Mouse (Mus musculus) limb, embryonic 12.5 days (tissue): ENCODE results near the gene Pld2. TPM values are rescaled to one million over a fixed set of nuclear protein-coding genes. Genes with fewer than 3 reads are reported as not detected.

Source experiments
- ATAC-seq: fragments of 200-750 bp; cut with Nextera tagmentation; 2 replicates; pipeline ENCODE4 v1.8.0; 2017; ENCODE audit warnings: low read depth, moderate TSS enrichment; ENCODE audit not compliant: insufficient number of reproducible peaks, insufficient read depth, low FRiP score, low TSS enrichment
- H3K27ac ChIP-seq: fragments of 300-500 bp; sonication (generic); 2 replicates; pipeline ENCODE4 v1.5.1; 2016; ENCODE audit warnings: mild to moderate bottlenecking, moderate library complexity
- H3K27me3 ChIP-seq: fragments of 300-500 bp; sonication (generic); 2 replicates; pipeline ENCODE4 v1.6.1; 2016; ENCODE audit warnings: mild to moderate bottlenecking, moderate library complexity
- H3K36me3 ChIP-seq: fragments of 300-500 bp; sonication (generic); 2 replicates; pipeline ENCODE4 v1.6.1; 2016; ENCODE audit warnings: mild to moderate bottlenecking, moderate library complexity
- H3K4me1 ChIP-seq: fragments of 300-500 bp; sonication (generic); replicated peaks from 2 replicates; pipeline ENCODE4 v1.6.1; 2016
- H3K4me2 ChIP-seq: fragments of 300-500 bp; sonication (generic); 2 replicates; pipeline ENCODE4 v1.6.1; 2016; ENCODE audit warnings: mild to moderate bottlenecking, moderate library complexity
- H3K4me3 ChIP-seq: fragments of 300-500 bp; sonication (generic); replicated peaks from 2 replicates; pipeline ENCODE4 v1.5.1; 2016; ENCODE audit warnings: mild to moderate bottlenecking
- H3K9ac ChIP-seq: fragments of 300-500 bp; sonication (generic); replicated peaks from 2 replicates; pipeline ENCODE4 v1.6.1; 2016; ENCODE audit warnings: mild to moderate bottlenecking, moderate library complexity
- H3K9me3 ChIP-seq: fragments of 300-500 bp; sonication (generic); 2 replicates; pipeline ENCODE4 v1.6.1; 2016; ENCODE audit warnings: mild to moderate bottlenecking, moderate library complexity
- WGBS: fragments of 180-500 bp; shearing (Covaris S2); methylation state at CpG from one replicate; pipeline ENCODE4 v1.1.7; 2016; 5-methylcytosine and 5-hydroxymethylcytosine counted together
- polyA plus RNA-seq: library from polyadenylated mRNA; unstranded; fragments of >200 nt; fragmentation: Nextera tagmentation; extraction: Ambion mirVana; gene quantifications from 2 replicates; pipeline ENCODE4 v1.2.1, GENCODE M21; 2016

Gene Pld2
- polyA plus RNA-seq, 1 experiment from 2014 or later, result 4.5 TPM

GRCm38 (mm10) chr11:70591733-70592132 is 51.9 kb downstream of the Pld2 start:
- no peak overlapping the region for H3K27ac ChIP-seq
- H3K36me3 ChIP-seq, result peaks cover 5% of the 10 kb centered on the region; the same call in 1 of the 2 replicates
- no peaks in the 10 kb centered on the region for H3K9me3 ChIP-seq
- no peak for ATAC-seq
- WGBS, result 97% methylated on average over 1 of the region's 1 CpGs
- H3K4me3 ChIP-seq, result no peak overlapping the region
- H3K4me1 ChIP-seq, result no peaks in the 10 kb centered on the region
- H3K4me2 ChIP-seq, result no peak overlapping the region
- no peaks in the 10 kb centered on the region for H3K27me3 ChIP-seq
- no peak overlapping the region for H3K9ac ChIP-seq

DNA sequence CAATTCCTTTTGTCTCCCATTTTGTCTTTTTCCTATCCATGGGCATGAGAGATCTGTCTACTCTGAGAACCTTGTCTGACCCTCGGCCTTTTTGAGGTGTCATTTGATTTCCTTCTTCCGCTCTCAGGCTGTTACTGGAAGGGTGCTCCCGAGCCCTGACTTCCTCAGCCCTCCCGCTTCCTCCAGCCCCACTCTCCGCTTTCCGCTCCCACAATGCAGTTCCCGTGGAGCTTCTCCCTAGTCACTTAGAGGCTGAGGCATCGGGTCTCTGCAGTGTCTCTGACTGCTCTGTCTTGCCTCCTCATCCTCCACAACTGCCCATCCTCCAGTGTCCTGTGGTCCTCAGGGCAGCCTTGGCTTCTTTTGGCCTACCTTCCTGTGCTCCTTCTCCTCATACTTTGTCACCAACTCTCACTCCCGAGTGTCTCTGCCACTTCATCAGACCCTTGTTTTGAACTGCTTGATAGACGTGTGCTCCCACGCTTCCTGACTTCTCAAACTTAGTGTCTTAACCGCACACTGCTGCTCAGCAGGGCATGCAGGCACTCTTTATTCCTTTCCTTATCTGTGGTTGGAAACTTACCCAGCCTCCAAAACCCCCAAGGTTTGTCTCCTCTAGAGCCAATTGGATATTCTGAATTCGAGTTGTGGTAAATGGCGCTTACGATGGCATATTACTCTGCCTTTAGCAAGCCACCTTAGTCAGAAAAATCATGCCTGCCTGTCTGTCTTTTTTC is 54.6 kb downstream of the Pld2 start:
- Histone ChIP-seq H3K4me3 (no peak overlapping the region), H3K27ac (no peak overlapping the region)
- 83% methylated on average over 15 of the region's 15 CpGs for WGBS

DNA sequence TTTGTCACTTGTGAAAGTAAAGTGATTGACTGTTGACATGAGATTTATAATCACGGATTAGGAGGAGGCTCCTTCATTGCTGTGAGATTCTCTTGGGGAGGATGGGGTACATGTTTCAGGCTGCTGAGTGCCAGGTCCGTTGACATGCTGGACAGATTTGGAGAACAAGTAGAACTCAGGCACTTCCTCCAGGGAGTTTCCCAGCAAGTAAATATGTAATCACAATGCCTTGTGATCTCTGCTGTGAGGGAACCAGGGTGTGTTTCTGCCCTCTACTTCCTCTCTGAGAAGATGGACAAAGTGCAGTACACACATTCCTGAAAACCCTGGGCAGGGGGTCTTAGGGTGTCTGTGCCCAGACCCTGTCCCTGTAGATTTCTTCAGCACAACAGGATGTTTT is 55.8 kb downstream of the Pld2 start:
- Histone ChIP-seq H3K36me3 (peaks cover 37% of the 10 kb centered on the region), H3K4me2 (no peak overlapping the region), H3K9ac (no peak overlapping the region), H3K27ac (no peak overlapping the region), H3K4me1 (no peaks in the 10 kb centered on the region), H3K27me3 (no peaks in the 10 kb centered on the region), H3K9me3 (no peaks in the 10 kb centered on the region), H3K4me3 (no peak overlapping the region)
- no peak for ATAC-seq
- WGBS, result 79% methylated on average over 2 of the region's 2 CpGs

More for the DNA sequence above, 54.6 kb downstream of the Pld2 start:
- H3K4me2 ChIP-seq, result no peak overlapping the region
- H3K9me3 ChIP-seq, result no peaks in the 10 kb centered on the region
- ATAC-seq, result no peak
- no peaks in the 10 kb centered on the region for H3K4me1 ChIP-seq
- H3K27me3 ChIP-seq, result no peaks in the 10 kb centered on the region
- H3K36me3 ChIP-seq, result peaks cover 26% of the 10 kb centered on the region
- no peak overlapping the region for H3K9ac ChIP-seq

- H3K36me3 ChIP-seq, result peaks cover 38% of the 10 kb centered on the region
- no peaks in the 10 kb centered on the region for H3K9me3 ChIP-seq
- no peak overlapping the region for H3K27ac ChIP-seq
- no peak overlapping the region for H3K9ac ChIP-seq
- no peaks in the 10 kb centered on the region for H3K27me3 ChIP-seq
- H3K4me1 ChIP-seq, result no peaks in the 10 kb centered on the region
- no peak for ATAC-seq
- no peak overlapping the region for H3K4me2 ChIP-seq
- WGBS, result 74% methylated on average over 4 of the region's 4 CpGs
- H3K4me3 ChIP-seq, result no peak overlapping the region
Measured at GRCm38 (mm10) chr11:70596094-70596493, 56.2 kb downstream of the Pld2 start.

DNA sequence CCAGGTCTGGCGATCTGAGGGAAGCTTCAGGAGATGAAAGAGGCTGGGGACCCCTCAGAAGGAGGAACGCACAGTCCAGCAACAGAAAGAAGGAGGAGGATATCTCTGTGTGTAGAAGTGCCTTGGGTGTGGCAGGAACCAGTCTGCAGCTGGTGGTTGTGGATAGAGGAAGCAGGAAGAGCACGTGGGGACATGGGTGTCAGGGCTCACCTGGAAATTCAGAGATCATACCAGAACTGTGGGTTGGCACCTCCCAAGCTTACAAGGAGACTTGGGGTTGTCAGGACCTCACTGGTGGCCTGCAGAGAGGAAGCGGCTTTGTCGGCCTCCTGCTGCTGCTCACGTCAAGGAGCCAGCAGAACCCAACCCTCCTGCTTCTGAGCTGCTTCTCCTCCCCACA is 57.4 kb downstream of the Pld2 start:
- no peak overlapping the region for H3K4me3 ChIP-seq
- H3K27ac ChIP-seq, result no peak overlapping the region
- no peak overlapping the region for H3K9ac ChIP-seq
- H3K9me3 ChIP-seq, result no peaks in the 10 kb centered on the region
- peaks cover 50% of the 10 kb centered on the region for H3K36me3 ChIP-seq
- H3K4me2 ChIP-seq, result no peak overlapping the region
- no peaks in the 10 kb centered on the region for H3K27me3 ChIP-seq
- ATAC-seq, result no peak
- no peaks in the 10 kb centered on the region for H3K4me1 ChIP-seq
- WGBS, result 88% methylated on average over 6 of the region's 6 CpGs

- no peak for ATAC-seq
- Histone ChIP-seq H3K4me3 (no peak overlapping the region), H3K4me2 (no peak overlapping the region), H3K4me1 (no peaks in the 10 kb centered on the region), H3K27ac (no peak overlapping the region), H3K27me3 (no peaks in the 10 kb centered on the region), H3K9ac (no peak overlapping the region), H3K9me3 (no peaks in the 10 kb centered on the region), H3K36me3 (peaks cover 63% of the 10 kb centered on the region)
- WGBS, result 91% methylated on average over 9 of the region's 9 CpGs
Measured at GRCm38 (mm10) chr11:70598451-70598953, 58.6 kb downstream of the Pld2 start.

DNA sequence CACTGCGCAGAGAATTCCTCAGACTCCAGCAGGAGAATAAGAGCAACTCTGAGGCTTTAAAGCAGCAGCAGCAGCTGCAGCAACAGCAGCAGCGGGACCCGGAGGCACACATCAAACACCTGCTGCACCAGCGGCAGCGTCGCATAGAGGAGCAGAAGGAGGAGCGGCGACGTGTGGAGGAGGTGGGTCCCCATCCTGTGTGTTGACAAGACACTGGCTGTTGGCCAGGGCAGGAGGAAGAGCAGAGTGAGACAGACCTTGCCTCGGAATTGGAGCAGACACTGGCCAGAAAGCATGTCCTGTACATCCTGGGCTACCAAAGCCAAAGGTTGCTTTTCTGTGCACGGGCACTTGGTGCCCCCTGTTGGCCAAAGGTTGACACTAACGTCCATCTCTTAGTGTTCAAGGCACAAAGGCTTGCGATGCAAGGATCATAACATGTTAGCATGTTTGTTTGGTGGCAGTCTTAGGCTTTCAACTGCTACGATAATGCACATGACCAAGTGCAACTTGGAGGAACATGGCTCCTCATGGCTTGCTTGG is 65.2 kb downstream of the Pld2 start:
- Histone ChIP-seq H3K4me2 (no peak overlapping the region), H3K36me3 (peaks cover 95% of the 10 kb centered on the region), H3K27me3 (no peaks in the 10 kb centered on the region), H3K9ac (no peak overlapping the region), H3K4me3 (no peak overlapping the region), H3K4me1 (no peaks in the 10 kb centered on the region), H3K9me3 (no peaks in the 10 kb centered on the region), H3K27ac (no peak overlapping the region)
- ATAC-seq, result no peak
- WGBS, result 62% methylated on average over 14 of the region's 14 CpGs

GRCm38 (mm10) chr11:70606717-70607116 is 66.9 kb downstream of the Pld2 start:
- Histone ChIP-seq H3K27ac (no peak overlapping the region), H3K9me3 (no peaks in the 10 kb centered on the region), H3K4me3 (no peak overlapping the region), H3K9ac (0 out of 2 replicates have a peak overlapping the region, but pooled peaks have one; percentile 23), H3K4me2 (no peak overlapping the region), H3K36me3 (peaks cover 100% of the 10 kb centered on the region), H3K27me3 (no peaks in the 10 kb centered on the region), H3K4me1 (no peaks in the 10 kb centered on the region)
- WGBS, result 71% methylated on average over 12 of the region's 12 CpGs
- no peak for ATAC-seq

DNA sequence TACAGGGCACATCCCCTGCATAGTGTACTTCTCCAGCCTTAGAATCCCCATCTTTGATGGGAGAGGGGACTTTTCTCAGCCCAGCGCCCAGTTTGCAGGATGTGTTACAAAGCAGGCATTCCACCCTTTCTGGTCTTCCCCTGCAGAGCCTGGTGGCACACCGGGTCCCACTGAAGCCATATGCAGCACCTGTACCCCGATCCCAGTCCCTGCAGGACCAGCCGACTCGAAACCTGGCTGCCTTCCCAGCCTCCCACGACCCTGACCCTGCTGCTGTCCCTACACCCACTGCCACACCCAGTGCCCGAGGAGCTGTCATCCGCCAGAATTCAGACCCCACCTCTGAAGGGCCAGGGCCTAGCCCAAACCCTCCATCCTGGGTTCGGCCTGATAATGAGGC is 67.7 kb downstream of the Pld2 start:
- H3K36me3 ChIP-seq, result peaks cover 100% of the 10 kb centered on the region
- no peak overlapping the region for H3K4me3 ChIP-seq
- no peak overlapping the region for H3K9ac ChIP-seq
- no peaks in the 10 kb centered on the region for H3K4me1 ChIP-seq
- H3K4me2 ChIP-seq, result no peak overlapping the region
- ATAC-seq, result no peak
- WGBS, result 92% methylated on average over 9 of the region's 9 CpGs
- H3K27ac ChIP-seq, result no peak overlapping the region
- no peaks in the 10 kb centered on the region for H3K27me3 ChIP-seq
- H3K9me3 ChIP-seq, result no peaks in the 10 kb centered on the region

Other genes starting within 250 kb of the Pld2 start
- gene Alox12e, start 217.4 kb upstream of the Pld2 start, polyA plus RNA-seq, result not detected in 2 replicates
- 0.09 TPM in 1 of 2 replicates, not detected in the other for gene Alox15, start 188.0 kb upstream of the Pld2 start, polyA plus RNA-seq
- 44.7 and 53.5 TPM in 2 replicates for gene Pelp1, start 130.0 kb upstream of the Pld2 start, polyA plus RNA-seq
- gene Arrb2, start 107.4 kb upstream of the Pld2 start, polyA plus RNA-seq, result 18.8 and 19.5 TPM in 2 replicates
- 43.0 and 44.0 TPM in 2 replicates for gene Med11, start 88.1 kb upstream of the Pld2 start, polyA plus RNA-seq
- gene Zmynd15, start 80.6 kb upstream of the Pld2 start, polyA plus RNA-seq, result 0.40 and 0.58 TPM in 2 replicates
- 1.1 and 1.9 TPM in 2 replicates for gene Cxcl16, start 80.1 kb upstream of the Pld2 start, polyA plus RNA-seq
- gene Tm4sf5, start 34.8 kb upstream of the Pld2 start, polyA plus RNA-seq, result 0.36 and 1.4 TPM in 2 replicates
- gene Vmo1, start 25.4 kb upstream of the Pld2 start, polyA plus RNA-seq, result 0.66 TPM in 1 of 2 replicates, not detected in the other
- 0.37 and 0.68 TPM in 2 replicates for gene Gltpd2, start 20.9 kb upstream of the Pld2 start, polyA plus RNA-seq
- 857 and 867 TPM in 2 replicates for gene Psmb6, start 14.7 kb upstream of the Pld2 start, polyA plus RNA-seq
- not detected in 2 replicates for gene Gm40193, start 7.1 kb upstream of the Pld2 start, polyA plus RNA-seq
- 17.6 and 18.4 TPM in 2 replicates for gene Mink1, start 22.8 kb downstream of the Pld2 start, polyA plus RNA-seq
- gene 4930544D05Rik, start 75.8 kb downstream of the Pld2 start, polyA plus RNA-seq, result not detected in 2 replicates
- gene Chrne, start 79.2 kb downstream of the Pld2 start, polyA plus RNA-seq, result not detected in 2 replicates
- gene Gp1ba, start 99.1 kb downstream of the Pld2 start, polyA plus RNA-seq, result 0.22 and 0.31 TPM in 2 replicates
- 95.8 and 104 TPM in 2 replicates for gene Rnf167, start 107.2 kb downstream of the Pld2 start, polyA plus RNA-seq
- gene Slc25a11, start 107.4 kb downstream of the Pld2 start, polyA plus RNA-seq, result 161 and 163 TPM in 2 replicates
- 1,494 and 1,514 TPM in 2 replicates for gene Pfn1, start 114.6 kb downstream of the Pld2 start, polyA plus RNA-seq
- 34.2 and 38.2 TPM in 2 replicates for gene Eno3, start 117.1 kb downstream of the Pld2 start, polyA plus RNA-seq
- 151 TPM in 2 replicates for gene Spag7, start 129.4 kb downstream of the Pld2 start, polyA plus RNA-seq
- 9.9 and 12.8 TPM in 2 replicates for gene Camta2, start 148.0 kb downstream of the Pld2 start, polyA plus RNA-seq
- 1.0 and 1.4 TPM in 2 replicates for gene Inca1, start 160.1 kb downstream of the Pld2 start, polyA plus RNA-seq
- gene Kif1c, start 160.5 kb downstream of the Pld2 start, polyA plus RNA-seq, result 3.3 and 3.6 TPM in 2 replicates
- 6.8 and 7.2 TPM in 2 replicates for gene Zfp3, start 224.1 kb downstream of the Pld2 start, polyA plus RNA-seq